Mouse (Mus musculus) granulocyte monocyte progenitor cell, adult 5-6 weeks (primary cell): Measurements from ENCODE around the gene Zfp280c. TPM values are rescaled to one million over a fixed set of nuclear protein-coding genes. Genes with fewer than 3 reads are reported as not detected.
A peak's percentile ranks its signal among the peaks of the same experiment; 100 is the strongest.

Experiments used
- ATAC-seq: replicated peaks from 2 replicates; pipeline ENCODE4 v1.8.0; 2016; ENCODE audit warnings: mild to moderate bottlenecking, moderate TSS enrichment, inconsistent platforms; ENCODE audit not compliant: poor library complexity, severe bottlenecking
- total RNA-seq, 2 experiments: library from RNA; stranded (forward) in 1 of 2; stranded (reverse) in 1 of 2; fragments of 200-712, 200-1000 nt in 1 of 2; fragments of >200 nt in 1 of 2; fragmentation: Nextera tagmentation in 1 of 2; gene quantifications; 2 replicates each; pipeline ENCODE4 v1.2.3; 2014 to 2017

The Zfp280c gene
- 46.8 and 49.0 TPM in 2 replicates for total RNA-seq (2014; fragmentation: Nextera tagmentation)
- total RNA-seq (2017), result 27.5 and 42.4 TPM in 2 replicates

- ATAC-seq, result peak; percentile 99
Observed at GRCm38 (mm10) chrX:48594099-48594760, at the start of gene Zfp280c. Gene Zfp280c (minus strand): TSS chrX:48594504.

DNA sequence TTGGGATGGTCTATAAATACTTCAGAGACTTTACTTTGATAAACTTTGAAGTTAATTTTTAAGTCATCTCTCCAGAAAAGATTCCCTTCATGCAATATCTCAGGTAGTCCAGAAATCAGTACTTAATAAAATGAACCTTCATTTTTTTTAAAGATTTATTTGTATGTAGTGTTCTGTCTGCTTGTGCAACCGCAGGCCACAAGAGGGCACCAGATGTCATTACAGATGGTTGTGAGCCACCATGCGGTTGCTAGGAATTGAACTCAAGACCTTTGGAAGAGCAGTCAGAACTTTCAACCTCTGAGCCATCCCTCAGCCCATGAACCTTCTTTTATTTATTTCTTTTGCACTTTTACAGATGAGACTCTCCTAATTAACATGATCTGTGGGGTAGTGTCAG, 42.7 kb upstream of the Zfp280c start:
- ATAC-seq, result no peak

GRCm38 (mm10) chrX:48624054-48624420, 29.7 kb upstream of the Zfp280c start:
- ATAC-seq, result no peak

DNA sequence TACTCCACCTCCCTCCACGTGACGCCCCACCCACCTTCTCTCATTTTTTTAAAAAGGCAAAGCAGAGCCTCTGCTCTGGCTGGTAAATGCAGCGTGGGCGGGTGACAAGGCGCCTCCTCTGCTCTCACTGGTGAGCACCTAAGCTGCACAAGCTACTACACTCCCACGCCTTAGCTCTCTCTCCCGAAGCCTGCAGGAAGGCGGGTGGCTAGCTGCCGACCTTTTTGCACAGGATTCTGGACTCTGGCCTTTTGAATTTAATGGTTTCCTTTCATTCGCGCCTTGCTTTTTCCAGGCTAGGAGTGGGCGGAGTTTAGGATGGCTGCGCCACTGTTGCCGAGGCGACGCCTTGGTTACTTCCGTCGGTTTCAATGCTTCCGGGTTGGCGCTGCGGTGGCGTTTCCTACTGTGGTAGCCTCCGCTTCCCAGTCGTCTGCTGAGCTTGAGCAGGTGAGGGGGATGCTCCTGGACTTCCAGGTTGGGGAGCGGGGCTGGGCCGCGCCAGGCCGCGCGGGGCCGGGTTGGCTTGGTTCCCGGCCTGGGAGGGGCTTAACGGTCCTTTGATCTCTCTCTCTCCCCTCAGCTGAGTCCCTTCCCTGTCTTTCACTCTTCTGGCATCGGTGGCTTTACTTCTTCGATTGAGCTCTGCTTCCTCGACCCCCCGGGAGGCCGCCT, 29.2 kb upstream of the Zfp280c start, which contains the start of gene Slc25a14:
Gene Slc25a14, plus strand, starts transcription at position 35 of the 675 bp plus-strand sequence.
- peak; percentile 99 for ATAC-seq

DNA sequence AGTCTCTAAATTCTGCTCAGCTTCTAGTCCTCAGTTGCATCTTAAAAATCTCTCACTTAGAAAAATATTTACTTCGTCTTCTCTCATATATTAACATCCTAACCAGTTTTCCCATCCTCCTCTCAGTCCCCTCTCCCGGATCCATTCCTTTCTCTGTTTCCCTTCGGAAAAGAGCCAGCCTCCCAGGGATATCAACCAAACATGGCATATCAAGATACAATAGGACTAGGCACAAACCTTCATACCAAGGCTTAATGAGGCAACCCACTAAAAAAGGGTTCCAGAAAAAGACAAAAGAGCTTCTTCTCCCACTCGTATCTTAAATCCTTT, 28.7 kb upstream of the Zfp280c start:
- no peak for ATAC-seq

DNA sequence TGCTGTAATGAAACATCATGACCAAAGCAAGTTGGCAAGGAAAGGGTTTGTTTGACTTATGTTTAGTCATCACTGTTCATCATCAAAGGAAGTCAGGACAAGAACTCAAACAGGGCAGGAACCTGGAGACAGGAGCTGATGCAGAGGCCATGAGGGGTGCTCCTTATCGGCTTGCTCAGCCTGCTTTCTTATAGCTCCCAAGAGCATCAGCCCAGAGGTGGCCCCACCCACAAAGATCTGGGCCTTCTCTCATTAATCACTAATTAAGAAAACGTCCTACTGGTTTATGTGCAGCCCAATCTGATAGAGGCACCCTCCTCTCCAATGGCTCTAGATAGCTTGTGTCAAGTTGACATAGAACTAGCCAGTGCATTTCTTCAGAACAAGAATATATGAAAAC, 10.6 kb upstream of the Zfp280c start:
- ATAC-seq, result no peak

DNA sequence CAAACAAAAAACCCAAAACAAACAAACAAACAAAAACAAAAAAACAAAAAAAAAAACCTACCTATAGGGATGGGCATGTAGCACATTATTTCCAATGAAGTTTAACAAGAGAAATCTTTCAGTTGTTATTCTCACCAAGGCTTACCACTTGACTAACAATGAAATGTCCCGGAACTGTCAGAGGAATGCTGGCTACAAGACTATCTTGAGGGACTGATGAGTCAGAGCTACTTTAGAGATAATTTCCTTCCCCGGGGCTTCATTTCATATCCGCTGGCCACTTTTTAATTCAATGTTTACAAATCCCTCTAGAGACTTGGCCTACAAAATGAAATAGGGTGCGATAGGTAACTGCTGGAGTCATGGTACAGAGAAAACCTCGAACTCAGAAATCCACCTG, 2.6 kb upstream of the Zfp280c start:
- no peak for ATAC-seq

GRCm38 (mm10) chrX:48596053-48596452, 1.7 kb upstream of the Zfp280c start:
- no peak for ATAC-seq

DNA sequence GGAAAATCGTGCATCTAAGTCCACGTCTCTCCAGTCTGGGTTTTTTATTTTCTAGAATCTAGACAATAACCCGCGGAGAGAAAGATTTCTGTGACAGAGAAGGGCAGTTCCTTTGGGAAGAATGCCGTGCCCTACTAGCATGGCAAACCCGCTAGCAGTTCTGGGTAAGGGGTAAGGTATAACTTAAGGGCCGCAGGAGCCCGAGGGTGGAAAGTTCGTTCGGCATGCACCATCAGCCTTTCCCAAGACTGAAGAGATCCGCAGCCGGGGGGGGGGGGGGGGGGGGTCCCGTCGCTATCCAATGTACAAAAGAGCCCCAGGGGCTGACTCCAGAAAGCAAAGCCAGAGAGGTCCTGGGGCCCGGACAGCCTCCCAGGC, 594 bp downstream of the Zfp280c start:
- no peak for ATAC-seq

DNA sequence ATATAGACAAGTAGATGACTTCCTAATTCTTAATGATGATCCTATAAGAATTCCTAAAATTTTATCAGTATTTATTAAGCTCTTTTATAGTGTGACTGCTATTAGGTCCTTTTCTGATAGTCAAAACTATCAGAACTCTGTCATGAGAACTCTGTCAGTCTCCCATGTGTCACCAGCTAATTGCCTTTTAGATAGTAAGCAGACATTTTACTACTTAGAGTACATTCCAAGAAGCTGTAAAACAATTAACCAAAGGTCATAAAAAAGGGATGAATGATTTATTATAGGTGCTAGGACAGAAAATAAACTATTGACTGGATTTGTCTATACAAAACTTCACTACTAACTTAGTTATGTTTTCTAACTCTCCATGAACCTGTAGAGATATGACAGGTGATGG, 11.0 kb downstream of the Zfp280c start:
- no peak for ATAC-seq

DNA sequence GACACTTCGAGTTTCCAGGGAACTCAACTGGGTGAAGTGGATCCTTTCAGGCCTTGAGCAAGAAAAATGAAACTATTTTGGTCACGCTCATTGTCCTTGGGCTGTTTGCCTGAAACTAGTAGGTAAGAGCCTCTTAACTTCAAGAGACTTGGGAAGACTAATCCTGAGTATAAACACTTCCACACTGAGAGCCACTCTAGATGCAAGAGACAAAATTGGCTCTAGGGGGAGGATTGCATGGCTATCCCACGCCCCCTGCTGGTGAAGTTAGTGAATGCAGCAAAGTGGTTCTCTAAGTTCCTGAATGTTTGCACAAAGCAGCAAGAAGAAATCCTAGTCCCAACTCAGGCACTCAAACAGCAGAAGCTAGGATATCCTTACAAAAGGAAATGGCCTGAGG, 62.1 kb downstream of the Zfp280c start:
- peak; percentile 70 for ATAC-seq

GRCm38 (mm10) chrX:48526435-48526834, 67.9 kb downstream of the Zfp280c start:
- ATAC-seq, result peak; percentile 45

GRCm38 (mm10) chrX:48525866-48526265, 68.4 kb downstream of the Zfp280c start:
- no peak for ATAC-seq

DNA sequence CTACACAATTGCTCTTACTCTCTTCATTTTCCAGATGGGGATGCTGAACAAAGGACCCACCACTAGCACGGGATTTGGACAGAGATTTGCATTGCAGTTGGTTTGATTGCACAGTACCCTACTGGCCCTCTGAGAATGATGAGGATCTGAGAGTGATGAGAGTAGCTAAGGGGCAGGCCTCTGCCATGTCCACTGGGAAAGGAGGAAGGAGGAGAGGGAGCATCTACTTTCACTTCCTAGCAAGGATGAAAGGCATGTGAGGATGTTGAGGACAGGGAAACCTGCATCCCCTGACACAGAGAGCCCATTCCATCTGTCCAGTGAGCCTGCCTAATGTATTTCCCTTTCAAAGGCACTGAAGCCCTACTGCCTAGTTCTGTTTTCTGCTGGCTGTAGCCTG, 69.0 kb downstream of the Zfp280c start:
- peak; percentile 81 for ATAC-seq

GRCm38 (mm10) chrX:48523512-48523911, 70.8 kb downstream of the Zfp280c start:
- peak; percentile 36 for ATAC-seq

GRCm38 (mm10) chrX:48521651-48522050, 72.7 kb downstream of the Zfp280c start:
- ATAC-seq, result peak; percentile 28

GRCm38 (mm10) chrX:48519549-48520085, 74.7 kb downstream of the Zfp280c start:
- no peak for ATAC-seq

GRCm38 (mm10) chrX:48518808-48519548, 75.3 kb downstream of the Zfp280c start, which contains the start of gene Rab33a:
Gene Rab33a (plus strand): TSS chrX:48519285.
- ATAC-seq, result peak; percentile 25; the same call in 1 of the 2 replicates

DNA sequence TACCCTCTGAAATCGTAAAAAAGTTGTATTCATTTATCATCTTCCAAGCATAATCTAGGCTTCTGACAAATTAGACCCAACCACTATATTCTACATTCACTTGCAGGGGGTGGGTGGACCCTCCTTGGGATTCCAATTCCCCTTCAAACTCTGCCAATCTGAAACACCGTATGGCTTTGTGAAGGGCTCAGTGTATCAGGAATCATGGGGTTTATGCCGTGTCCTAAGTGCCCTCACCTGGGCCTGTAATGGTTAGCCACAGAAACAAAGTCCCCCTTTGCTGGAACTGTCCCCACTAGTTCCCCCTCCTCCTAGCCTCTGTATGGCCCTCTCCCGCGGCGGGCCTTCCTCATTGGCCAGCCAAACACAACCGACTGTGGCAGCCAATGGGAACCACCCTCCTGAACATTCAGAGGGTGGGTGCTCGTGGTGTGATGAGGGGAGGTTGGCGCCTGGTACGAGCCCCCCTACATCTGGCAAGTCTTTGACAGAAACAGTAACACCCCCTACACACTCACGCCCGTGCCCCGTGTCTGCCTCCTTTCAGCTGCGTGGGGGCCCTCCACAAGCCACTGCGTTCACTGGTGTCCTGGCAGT, 76.0 kb downstream of the Zfp280c start:
- ATAC-seq, result peak; percentile 48

DNA sequence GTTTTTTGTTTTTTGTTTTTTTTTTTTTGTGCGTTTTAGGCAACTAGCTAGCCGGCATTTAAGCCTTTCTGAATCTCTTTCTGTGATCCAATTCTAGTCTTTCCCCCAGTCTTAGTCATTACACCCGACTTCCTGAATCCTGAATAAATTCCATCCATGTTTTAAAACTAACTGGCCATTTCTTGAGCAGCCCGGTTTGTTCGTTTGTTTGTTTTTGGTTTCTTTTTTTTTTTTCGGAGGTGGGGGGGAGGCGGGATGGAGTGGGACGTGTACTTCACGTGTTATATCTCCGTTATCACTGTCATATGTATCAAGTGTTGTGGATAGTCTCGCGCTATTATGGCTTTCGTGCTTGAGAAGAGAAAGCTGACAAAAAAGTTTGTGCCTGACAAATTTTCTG, 80.5 kb downstream of the Zfp280c start:
- peak; percentile 21; the same call in 1 of the 2 replicates for ATAC-seq
